Mouse (Mus musculus) C2C12 (cell line): ENCODE results near the gene 4933428G20Rik.

Experiments used
- CTCF ChIP-seq: IDR thresholded peaks from one replicate; pipeline ENCODE4 v1.5.1; 2011; ENCODE audit not compliant: control insufficient read depth, insufficient read depth, insufficient read length
- MAX ChIP-seq: IDR thresholded peaks from one replicate; pipeline ENCODE4 v1.6.1; 2011; ENCODE audit warnings: mild to moderate bottlenecking, control low read depth
- MYOD1 ChIP-seq: IDR thresholded peaks from one replicate; pipeline ENCODE4 v1.6.1; 2011; ENCODE audit warnings: low read depth; ENCODE audit not compliant: control insufficient read depth, insufficient read length
- USF1 ChIP-seq: IDR thresholded peaks from one replicate; pipeline ENCODE4 v1.6.1; 2011; ENCODE audit warnings: low read depth, mild to moderate bottlenecking, control low read depth, moderate library complexity

DNA sequence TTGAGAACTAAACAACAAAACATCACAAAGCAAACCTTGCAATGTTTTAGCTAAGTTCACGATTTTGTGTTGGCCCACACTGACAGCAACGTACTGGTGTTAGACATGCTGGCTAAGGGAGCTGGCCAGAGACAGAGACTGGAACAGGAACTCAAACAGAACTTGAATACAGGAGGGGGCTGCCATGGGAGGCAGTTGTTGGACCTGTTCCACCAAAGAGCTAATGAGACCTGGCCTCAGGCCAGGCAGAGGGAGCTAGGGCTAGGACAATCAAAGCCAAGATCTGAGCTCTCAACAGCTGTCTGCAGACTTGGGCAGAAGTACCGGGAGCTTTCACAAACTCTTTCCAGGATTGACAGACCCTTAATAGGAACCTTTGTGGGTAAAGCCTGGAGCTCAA, 40.5 kb upstream of the 4933428G20Rik start:
- TF ChIP-seq MAX (no peak), CTCF (no peak), MYOD1 (no peak), USF1 (no peak)
